Mouse (Mus musculus): ENCODE measurements at regions not wholly inside any gene's neighbourhood (a gene's known extent, or its start where the extent isn't known, plus 50 kb on each side); places are given as distances from the start of the nearest gene placed in this dataset.
"Not testable (repeated sequence)": the region's sequence is repeated elsewhere in the genome, so short reads cannot be mapped to it uniquely, and the experiment has no call there.

DNA sequence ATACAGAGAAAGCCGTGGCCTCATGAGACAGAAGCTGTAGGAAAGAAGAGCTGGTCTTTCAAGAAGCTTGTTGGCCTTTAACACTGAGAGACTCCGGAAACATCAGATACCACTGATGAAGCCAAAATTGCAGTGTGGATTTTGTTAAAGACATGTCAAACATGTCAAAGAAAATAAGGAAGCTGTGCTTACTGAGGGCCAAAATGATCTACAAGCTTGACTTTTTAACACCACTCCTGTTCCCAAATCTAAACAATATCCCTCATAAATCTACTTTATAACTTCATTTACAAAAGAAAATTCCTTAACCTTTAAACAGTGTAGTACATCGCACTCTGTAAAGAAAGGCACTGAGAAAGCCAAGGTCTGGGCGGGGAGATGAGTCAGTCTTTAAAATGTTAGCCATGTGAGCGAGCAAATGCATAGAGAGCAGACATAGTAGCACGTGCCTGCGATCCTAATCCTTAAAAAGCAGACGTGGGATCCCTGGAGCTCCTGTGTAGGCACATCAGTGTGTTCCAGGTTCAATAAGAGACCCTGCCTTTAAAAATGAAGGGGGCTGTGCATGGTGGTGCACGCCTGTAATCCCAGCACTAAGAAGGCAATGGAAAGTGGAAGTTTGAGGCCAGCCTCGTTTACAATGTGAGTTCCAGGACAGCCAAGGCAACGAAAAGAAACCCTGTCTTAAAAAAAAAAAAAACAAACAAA, 125.1 kb upstream of the Trim24 start:
- no peaks in the 10 kb centered on the region for H3K27me3 ChIP-seq (ENCODE audit: control insufficient read depth, insufficient read depth, low read length)
- 84% methylated on average over 11 of the region's 11 CpGs for WGBS
- H3K36me3 ChIP-seq (ENCODE audit: control insufficient read depth, insufficient read depth, low read length): no peaks in the 10 kb centered on the region
- no peak overlapping the region for H3K27ac ChIP-seq (ENCODE audit: insufficient read depth, low read depth, low read length)
- H3K4me1 ChIP-seq (ENCODE audit: control insufficient read depth, insufficient read depth, insufficient read length, low read length): no peaks in the 10 kb centered on the region
- no peak for TF ChIP-seq POLR2A (IDR thresholded peaks at IDR 0.05; ENCODE audit: low read depth, low read length)
- TF ChIP-seq CTCF (IDR thresholded peaks at IDR 0.05; ENCODE audit: extremely low read depth, insufficient read length, insufficient replicate concordance, low read depth, low read length): no peak
- no peak overlapping the region for H3K4me3 ChIP-seq (ENCODE audit: low read depth, low read length)

- H3K27ac ChIP-seq (ENCODE audit: insufficient read depth, low read depth, low read length); H3K27me3 ChIP-seq (ENCODE audit: control insufficient read depth, insufficient read depth, low read length); H3K4me1 ChIP-seq (ENCODE audit: control insufficient read depth, insufficient read depth, insufficient read length, low read length); H3K36me3 ChIP-seq (ENCODE audit: control insufficient read depth, insufficient read depth, low read length); H3K4me3 ChIP-seq (ENCODE audit: low read depth, low read length): not testable (repeated sequence)
- WGBS: 47% methylated on average over 4 of the region's 4 CpGs
Measured at GRCm38 (mm10) chr6:37747793-37748192, 122.8 kb upstream of the Trim24 start.

DNA sequence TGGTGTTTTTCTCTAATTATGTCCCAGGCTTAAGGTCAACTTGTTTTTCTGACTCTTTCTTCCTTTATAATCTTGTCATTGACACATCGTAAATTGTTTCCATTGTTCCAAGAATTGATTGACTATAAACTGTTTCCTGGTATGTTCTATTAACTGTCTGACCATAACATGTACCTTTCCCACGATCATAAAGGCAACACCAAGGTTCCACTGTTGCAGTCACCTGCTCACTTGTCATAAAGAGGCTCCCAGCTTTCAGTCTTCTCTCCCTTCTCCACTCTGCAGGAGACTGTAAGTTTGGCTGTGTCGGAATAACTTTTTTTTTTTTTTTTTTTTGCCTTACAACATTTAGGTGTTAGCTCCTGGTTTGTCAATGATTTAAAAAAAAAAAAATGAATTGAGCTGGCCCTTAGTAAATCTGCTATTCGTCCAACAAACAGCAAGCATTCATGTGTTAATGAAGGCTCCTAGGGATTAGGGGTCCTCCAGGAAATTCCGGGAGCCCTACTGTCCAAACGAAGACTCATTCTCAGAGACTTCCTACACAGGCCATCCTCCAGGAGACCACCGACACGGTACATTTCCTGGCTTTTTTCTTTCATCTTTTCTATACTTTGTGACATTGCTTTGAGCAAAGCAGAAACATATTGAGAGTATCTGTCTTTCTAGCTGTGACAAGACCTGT, 122.2 kb upstream of the Trim24 start:
- no peak overlapping the region for H3K4me3 ChIP-seq (ENCODE audit: low read depth, low read length)
- H3K27ac ChIP-seq (ENCODE audit: insufficient read depth, low read depth, low read length): no peak overlapping the region
- H3K36me3 ChIP-seq (ENCODE audit: control insufficient read depth, insufficient read depth, low read length): no peaks in the 10 kb centered on the region
- WGBS: 53% methylated on average over 8 of the region's 8 CpGs
- TF ChIP-seq CTCF (IDR thresholded peaks at IDR 0.05; ENCODE audit: extremely low read depth, insufficient read length, insufficient replicate concordance, low read depth, low read length) (no peak), POLR2A (IDR thresholded peaks at IDR 0.05; ENCODE audit: low read depth, low read length) (no peak)
- H3K4me1 ChIP-seq (ENCODE audit: control insufficient read depth, insufficient read depth, insufficient read length, low read length): no peaks in the 10 kb centered on the region
- H3K27me3 ChIP-seq (ENCODE audit: control insufficient read depth, insufficient read depth, low read length): no peaks in the 10 kb centered on the region

DNA sequence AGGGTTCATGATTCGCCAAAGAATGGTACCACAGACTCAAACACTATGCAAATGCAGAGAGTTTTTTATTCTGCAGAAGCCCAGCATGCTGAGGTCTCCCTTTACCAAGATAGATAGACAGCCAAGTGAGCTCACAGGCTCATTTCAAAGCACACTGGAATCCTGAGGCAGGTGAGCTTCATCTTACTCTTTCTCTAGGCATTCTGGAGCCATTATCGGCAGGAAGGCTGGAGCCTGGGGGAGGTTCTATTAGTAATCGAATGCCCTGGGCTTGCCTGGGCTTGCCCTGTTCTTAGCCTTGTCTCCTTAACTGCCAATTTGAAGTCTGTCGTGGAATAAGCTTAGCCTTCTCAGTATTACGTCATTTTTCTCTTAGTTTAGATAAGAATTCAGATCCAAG, 121.6 kb upstream of the Trim24 start:
- Histone ChIP-seq H3K27me3 (ENCODE audit: control insufficient read depth, insufficient read depth, low read length) (no peaks in the 10 kb centered on the region), H3K27ac (ENCODE audit: insufficient read depth, low read depth, low read length) (no peak overlapping the region), H3K4me1 (ENCODE audit: control insufficient read depth, insufficient read depth, insufficient read length, low read length) (no peaks in the 10 kb centered on the region), H3K36me3 (ENCODE audit: control insufficient read depth, insufficient read depth, low read length) (no peaks in the 10 kb centered on the region), H3K4me3 (ENCODE audit: low read depth, low read length) (no peak overlapping the region)
- TF ChIP-seq POLR2A (IDR thresholded peaks at IDR 0.05; ENCODE audit: low read depth, low read length) (no peak), CTCF (IDR thresholded peaks at IDR 0.05; ENCODE audit: extremely low read depth, insufficient read length, insufficient replicate concordance, low read depth, low read length) (no peak)
- WGBS: 81% methylated on average over 5 of the region's 5 CpGs

GRCm38 (mm10) chr6:37750271-37750670, 120.3 kb upstream of the Trim24 start:
- Histone ChIP-seq H3K27ac (ENCODE audit: insufficient read depth, low read depth, low read length) (no peak overlapping the region), H3K4me3 (ENCODE audit: low read depth, low read length) (no peak overlapping the region), H3K27me3 (ENCODE audit: control insufficient read depth, insufficient read depth, low read length) (no peaks in the 10 kb centered on the region), H3K4me1 (ENCODE audit: control insufficient read depth, insufficient read depth, insufficient read length, low read length) (no peaks in the 10 kb centered on the region), H3K36me3 (ENCODE audit: control insufficient read depth, insufficient read depth, low read length) (no peaks in the 10 kb centered on the region)
- 84% methylated on average over 3 of the region's 3 CpGs for WGBS
- TF ChIP-seq CTCF (IDR thresholded peaks at IDR 0.05; ENCODE audit: extremely low read depth, insufficient read length, insufficient replicate concordance, low read depth, low read length): no peak
- TF ChIP-seq POLR2A (IDR thresholded peaks at IDR 0.05; ENCODE audit: low read depth, low read length): no peak

GRCm38 (mm10) chr6:37751701-37752100, 118.9 kb upstream of the Trim24 start:
- H3K27me3 ChIP-seq (ENCODE audit: control insufficient read depth, insufficient read depth, low read length): no peaks in the 10 kb centered on the region
- TF ChIP-seq POLR2A (IDR thresholded peaks at IDR 0.05; ENCODE audit: low read depth, low read length) (no peak), CTCF (IDR thresholded peaks at IDR 0.05; ENCODE audit: extremely low read depth, insufficient read length, insufficient replicate concordance, low read depth, low read length) (no peak)
- H3K27ac ChIP-seq (ENCODE audit: insufficient read depth, low read depth, low read length): no peak overlapping the region
- no peak overlapping the region for H3K4me3 ChIP-seq (ENCODE audit: low read depth, low read length)
- H3K36me3 ChIP-seq (ENCODE audit: control insufficient read depth, insufficient read depth, low read length): no peaks in the 10 kb centered on the region
- H3K4me1 ChIP-seq (ENCODE audit: control insufficient read depth, insufficient read depth, insufficient read length, low read length): no peaks in the 10 kb centered on the region

DNA sequence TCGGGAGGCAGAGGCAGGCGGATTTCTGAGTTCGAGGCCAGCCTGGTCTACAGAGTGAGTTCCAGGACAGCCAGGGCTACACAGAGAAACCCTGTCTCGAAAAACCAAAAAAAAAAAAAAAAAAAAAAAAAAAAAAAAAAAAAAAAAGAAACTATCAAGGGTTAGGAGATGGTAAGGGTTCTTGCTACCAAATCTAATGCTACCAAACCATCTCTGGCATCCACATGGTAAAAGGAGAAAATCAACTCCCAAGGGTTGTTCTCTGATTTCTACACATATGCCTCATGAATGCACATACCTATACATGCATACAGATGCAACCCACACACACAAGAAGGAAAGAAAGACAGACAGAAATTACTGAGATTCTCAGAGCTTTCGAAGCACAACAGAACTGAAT, 109.6 kb upstream of the Trim24 start:
- not testable (repeated sequence) for H3K4me1 ChIP-seq (ENCODE audit: control insufficient read depth, insufficient read depth, insufficient read length, low read length); H3K27me3 ChIP-seq (ENCODE audit: control insufficient read depth, insufficient read depth, low read length); H3K27ac ChIP-seq (ENCODE audit: insufficient read depth, low read depth, low read length); H3K36me3 ChIP-seq (ENCODE audit: control insufficient read depth, insufficient read depth, low read length); H3K4me3 ChIP-seq (ENCODE audit: low read depth, low read length)
- 95% methylated on average over 4 of the region's 5 CpGs for WGBS

All from small intestine, adult 2 months (tissue).